Mouse (Mus musculus) forebrain, embryonic 15.5 days (tissue): ENCODE measurements around the gene Csrp3. TPM values are rescaled to one million over a fixed set of nuclear protein-coding genes. Genes with fewer than 3 reads are reported as not detected.

Experiments
- ATAC-seq: fragments of 200-750 bp; cut with Nextera tagmentation; replicated peaks from 2 replicates; pipeline ENCODE4 v1.8.0; 2017; ENCODE audit warnings: mild to moderate bottlenecking, moderate TSS enrichment, moderate library complexity
- H3K27ac ChIP-seq: fragments of 300-500 bp; sonication (generic); replicated peaks from 2 replicates; pipeline ENCODE4 v1.5.1; 2015; ENCODE audit warnings: mild to moderate bottlenecking, inconsistent platforms
- H3K27me3 ChIP-seq: fragments of 300-500 bp; sonication (generic); 2 replicates; pipeline ENCODE4 v1.6.1; 2015; ENCODE audit warnings: inconsistent platforms
- H3K36me3 ChIP-seq: fragments of 300-500 bp; sonication (generic); 2 replicates; pipeline ENCODE4 v1.6.1; 2015; ENCODE audit warnings: mild to moderate bottlenecking, inconsistent platforms
- H3K4me1 ChIP-seq: fragments of 300-500 bp; sonication (generic); 2 replicates; pipeline ENCODE4 v1.6.1; 2015; ENCODE audit warnings: inconsistent platforms
- H3K4me2 ChIP-seq: fragments of 300-500 bp; sonication (generic); replicated peaks from 2 replicates; pipeline ENCODE4 v1.6.1; 2015; ENCODE audit warnings: mild to moderate bottlenecking, inconsistent platforms
- H3K4me3 ChIP-seq: fragments of 300-500 bp; sonication (generic); 2 replicates; pipeline ENCODE4 v1.5.1; 2015; ENCODE audit warnings: mild to moderate bottlenecking, inconsistent platforms
- H3K9ac ChIP-seq: fragments of 300-500 bp; sonication (generic); replicated peaks from 2 replicates; pipeline ENCODE4 v1.6.1; 2015; ENCODE audit warnings: mild to moderate bottlenecking, inconsistent platforms
- H3K9me3 ChIP-seq: fragments of 300-500 bp; sonication (generic); 2 replicates; pipeline ENCODE4 v1.6.1; 2016; ENCODE audit warnings: inconsistent platforms
- WGBS: fragments of 180-500 bp; shearing (Covaris S2); methylation state at CpG from one replicate; pipeline ENCODE4 v1.1.7; 2015; ENCODE audit warnings: mixed read lengths; 5-methylcytosine and 5-hydroxymethylcytosine counted together
- polyA plus RNA-seq: library from polyadenylated mRNA; unstranded; fragments of >200 nt; fragmentation: Nextera tagmentation; extraction: Ambion mirVana; gene quantifications from 2 replicates; pipeline ENCODE4 v1.2.1, GENCODE M21; 2015

The Csrp3 gene
- polyA plus RNA-seq, 1 experiment from 2014 or later, result 0.20 TPM

GRCm38 (mm10) chr7:48881486-48881885, 33.7 kb upstream of the Csrp3 start, which contains the start of gene E2f8:
Gene E2f8 (minus strand): TSS chr7:48881596.
- H3K36me3 ChIP-seq, result no peaks in the 10 kb centered on the region
- peak within 1 kb of the TSS; percentile 100 for H3K4me2 ChIP-seq
- H3K4me1 ChIP-seq, result peaks cover 21% of the 10 kb centered on the region
- H3K9ac ChIP-seq, result peak within 1 kb of the TSS; percentile 55
- ATAC-seq, result peak; percentile 79
- no peaks in the 10 kb centered on the region for H3K9me3 ChIP-seq
- H3K27me3 ChIP-seq, result peaks cover 31% of the 10 kb centered on the region
- peak within 1 kb of the TSS; percentile 74 for H3K4me3 ChIP-seq
- under 1% methylated on average over 41 of the region's 41 CpGs for WGBS
- peak within 1 kb of the TSS; percentile 57 for H3K27ac ChIP-seq

DNA sequence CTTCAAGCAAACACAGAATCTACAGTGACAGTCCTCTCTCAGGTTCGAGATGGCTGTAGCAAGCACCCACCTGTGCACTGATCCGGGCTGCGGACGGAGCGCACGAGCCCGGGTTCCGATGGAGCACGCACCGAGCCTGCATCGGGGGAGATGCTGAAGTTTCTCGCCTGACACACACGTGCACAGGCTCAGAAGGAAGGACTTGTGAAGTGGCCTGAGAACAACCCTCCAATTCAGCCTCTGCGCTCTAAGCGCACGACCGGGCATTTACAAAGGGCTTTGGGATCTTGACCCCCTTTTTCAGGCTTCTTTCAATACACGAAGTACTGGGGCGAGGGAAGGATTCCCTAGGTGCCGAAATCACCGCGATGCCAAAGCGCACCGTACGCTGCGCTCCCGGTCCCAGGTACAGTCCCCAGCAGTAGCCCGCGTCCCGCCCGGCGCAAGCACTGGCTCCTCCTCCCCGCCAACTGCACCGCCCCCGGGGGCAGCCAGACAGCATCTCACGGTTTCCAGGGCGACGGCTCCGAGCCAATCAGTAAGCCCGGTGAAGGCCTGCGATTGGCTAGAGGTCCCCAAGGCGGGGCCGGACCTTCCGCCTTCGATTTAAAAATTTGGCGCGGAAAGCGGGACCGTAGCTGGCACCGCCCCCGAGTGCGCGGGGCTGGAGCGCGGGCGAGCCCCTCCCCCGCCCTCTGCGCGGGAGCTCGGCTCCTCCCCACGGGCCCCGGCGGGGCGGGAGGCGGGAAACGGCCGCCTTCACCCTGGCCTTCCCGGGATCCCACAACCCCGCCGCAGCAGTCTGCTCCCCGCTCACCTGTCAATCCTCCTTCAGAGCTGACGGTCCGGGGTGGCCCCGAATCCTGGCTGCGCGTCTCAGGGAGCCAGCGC, 33.0 kb upstream of the Csrp3 start:
- peaks cover 31% of the 10 kb centered on the region for H3K27me3 ChIP-seq
- peak overlapping the region; percentile 100 for H3K4me2 ChIP-seq
- H3K9ac ChIP-seq, result peak overlapping the region; percentile 55
- peak; percentile 98 for ATAC-seq
- WGBS, result under 1% methylated on average over 76 of the region's 77 CpGs
- no peaks in the 10 kb centered on the region for H3K36me3 ChIP-seq
- peak overlapping the region; percentile 57 for H3K27ac ChIP-seq
- H3K4me3 ChIP-seq, result peak overlapping the region; percentile 74
- H3K9me3 ChIP-seq, result no peaks in the 10 kb centered on the region
- H3K4me1 ChIP-seq, result peaks cover 21% of the 10 kb centered on the region

- Histone ChIP-seq H3K4me1 (peaks cover 21% of the 10 kb centered on the region), H3K27me3 (peaks cover 23% of the 10 kb centered on the region; the same call in 1 of the 2 replicates), H3K27ac (no peak overlapping the region), H3K36me3 (no peaks in the 10 kb centered on the region), H3K4me3 (peak overlapping the region; percentile 27), H3K9me3 (no peaks in the 10 kb centered on the region), H3K9ac (no peak overlapping the region), H3K4me2 (peak overlapping the region; percentile 34)
- WGBS, result 34% methylated on average over 3 of the region's 3 CpGs
- no peak for ATAC-seq
These were observed 31.7 kb upstream of the Csrp3 start for GRCm38 (mm10) chr7:48879574-48879973.

DNA sequence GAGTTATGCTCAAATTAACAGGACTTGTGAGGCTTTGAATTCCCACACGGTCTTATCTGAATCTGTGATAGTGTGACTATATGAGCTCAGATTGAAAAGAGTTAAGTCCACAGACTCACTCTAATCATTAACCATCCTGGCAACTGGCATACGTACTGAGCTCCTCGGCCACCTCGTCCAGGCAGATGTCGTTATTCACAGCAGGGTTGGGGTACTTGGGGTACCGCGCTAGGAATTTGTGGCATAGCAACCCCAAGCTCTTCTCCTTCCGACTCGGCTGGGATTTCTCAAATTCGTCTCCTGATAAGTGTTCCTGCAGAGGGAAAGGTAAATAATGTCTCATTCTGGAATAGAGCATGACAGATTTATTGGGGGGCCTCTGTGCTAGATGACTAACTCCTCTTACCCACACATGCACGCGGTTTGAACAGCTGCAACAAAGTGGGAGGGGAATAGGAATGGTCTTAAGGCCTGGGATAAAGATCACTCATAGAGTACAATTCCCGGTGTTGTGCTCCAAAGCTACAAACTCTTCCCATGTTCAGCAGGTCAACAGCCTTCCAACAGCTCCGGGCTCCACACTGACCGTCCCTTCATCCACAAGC, 30.1 kb upstream of the Csrp3 start:
- H3K4me3 ChIP-seq, result no peak overlapping the region
- no peak overlapping the region for H3K9ac ChIP-seq
- WGBS, result 86% methylated on average over 15 of the region's 15 CpGs
- H3K4me1 ChIP-seq, result peaks cover 24% of the 10 kb centered on the region
- no peaks in the 10 kb centered on the region for H3K9me3 ChIP-seq
- H3K27ac ChIP-seq, result no peak overlapping the region
- no peak overlapping the region for H3K4me2 ChIP-seq
- ATAC-seq, result no peak
- peaks cover 11% of the 10 kb centered on the region; the same call in 1 of the 2 replicates for H3K27me3 ChIP-seq
- no peaks in the 10 kb centered on the region for H3K36me3 ChIP-seq

DNA sequence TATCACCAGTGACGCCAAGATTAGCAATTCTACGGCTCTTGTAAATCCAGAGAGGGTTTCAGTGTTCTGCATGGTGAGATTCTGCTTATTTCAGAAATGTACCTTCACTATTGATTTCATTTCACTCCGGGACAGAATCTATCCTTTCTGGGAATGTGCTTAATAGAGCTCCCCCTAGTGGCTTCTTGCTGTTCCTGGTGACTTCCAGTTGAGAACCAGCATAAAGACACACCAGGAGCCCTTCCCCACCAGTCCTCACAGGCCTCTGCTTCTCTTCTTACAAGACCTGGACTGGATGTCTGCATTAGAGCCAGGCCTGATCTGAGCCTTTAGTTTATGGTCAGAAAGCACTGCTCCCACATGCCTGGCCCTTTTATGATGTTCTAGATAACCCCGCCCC, 28.7 kb upstream of the Csrp3 start:
- Histone ChIP-seq H3K9ac (no peak overlapping the region), H3K9me3 (no peaks in the 10 kb centered on the region), H3K4me1 (peaks cover 15% of the 10 kb centered on the region), H3K27me3 (no peaks in the 10 kb centered on the region), H3K4me3 (no peak overlapping the region), H3K27ac (no peak overlapping the region), H3K36me3 (no peaks in the 10 kb centered on the region), H3K4me2 (no peak overlapping the region)
- no peak for ATAC-seq
- WGBS, result 68% methylated on average over 4 of the region's 4 CpGs

GRCm38 (mm10) chr7:48875096-48875495, 27.3 kb upstream of the Csrp3 start:
- Histone ChIP-seq H3K27me3 (no peaks in the 10 kb centered on the region), H3K4me1 (peaks cover 7% of the 10 kb centered on the region; the same call in 1 of the 2 replicates), H3K4me3 (no peak overlapping the region), H3K9ac (no peak overlapping the region), H3K27ac (no peak overlapping the region), H3K4me2 (no peak overlapping the region), H3K9me3 (no peaks in the 10 kb centered on the region), H3K36me3 (no peaks in the 10 kb centered on the region)
- ATAC-seq, result no peak
- 84% methylated on average over 14 of the region's 14 CpGs for WGBS

- Histone ChIP-seq H3K9ac (no peak overlapping the region), H3K27me3 (no peaks in the 10 kb centered on the region), H3K36me3 (0 out of 2 replicates have a peak, but pooled peaks cover 3% of the 10 kb centered on the region), H3K4me1 (0 out of 2 replicates have a peak, but pooled peaks cover 3% of the 10 kb centered on the region), H3K4me2 (no peak overlapping the region), H3K9me3 (no peaks in the 10 kb centered on the region), H3K4me3 (no peak overlapping the region), H3K27ac (no peak overlapping the region)
- 93% methylated on average over 11 of the region's 11 CpGs for WGBS
- no peak for ATAC-seq
These were observed 23.5 kb upstream of the Csrp3 start for GRCm38 (mm10) chr7:48871292-48871691.

DNA sequence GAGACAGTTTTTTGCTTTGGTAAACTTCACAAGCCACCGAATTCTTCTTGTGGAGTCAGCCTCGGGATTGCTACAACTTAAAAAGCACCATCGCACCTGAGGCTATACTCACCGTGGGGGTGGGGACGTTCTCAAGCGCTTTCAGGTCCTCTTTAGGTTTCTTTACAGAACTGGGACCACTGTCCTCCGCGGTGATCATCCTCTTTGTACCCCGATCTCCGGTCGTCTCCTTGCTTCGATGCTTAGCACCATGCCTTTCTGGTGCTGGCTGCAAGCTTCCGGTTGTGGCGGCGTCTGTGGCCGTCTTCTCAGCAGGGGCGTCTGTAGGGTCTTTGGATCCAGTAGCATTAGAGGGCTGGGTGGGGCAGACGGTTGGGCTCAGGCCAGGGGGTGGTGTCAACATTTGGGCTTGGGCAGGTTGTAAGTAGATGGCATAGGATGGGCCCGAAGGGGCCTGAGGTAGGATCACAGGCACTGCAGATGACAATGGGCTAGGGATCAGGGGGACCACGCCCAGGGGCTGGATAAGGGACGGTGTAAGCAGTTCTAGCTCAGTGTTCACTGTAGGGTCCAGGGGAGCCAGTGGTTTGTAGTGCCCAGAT, 22.8 kb upstream of the Csrp3 start:
- Histone ChIP-seq H3K36me3 (0 out of 2 replicates have a peak, but pooled peaks cover 3% of the 10 kb centered on the region), H3K27me3 (no peaks in the 10 kb centered on the region), H3K4me3 (no peak overlapping the region), H3K4me2 (no peak overlapping the region), H3K4me1 (0 out of 2 replicates have a peak, but pooled peaks cover 3% of the 10 kb centered on the region), H3K9ac (no peak overlapping the region), H3K27ac (no peak overlapping the region), H3K9me3 (no peaks in the 10 kb centered on the region)
- ATAC-seq, result no peak
- 94% methylated on average over 21 of the region's 21 CpGs for WGBS

DNA sequence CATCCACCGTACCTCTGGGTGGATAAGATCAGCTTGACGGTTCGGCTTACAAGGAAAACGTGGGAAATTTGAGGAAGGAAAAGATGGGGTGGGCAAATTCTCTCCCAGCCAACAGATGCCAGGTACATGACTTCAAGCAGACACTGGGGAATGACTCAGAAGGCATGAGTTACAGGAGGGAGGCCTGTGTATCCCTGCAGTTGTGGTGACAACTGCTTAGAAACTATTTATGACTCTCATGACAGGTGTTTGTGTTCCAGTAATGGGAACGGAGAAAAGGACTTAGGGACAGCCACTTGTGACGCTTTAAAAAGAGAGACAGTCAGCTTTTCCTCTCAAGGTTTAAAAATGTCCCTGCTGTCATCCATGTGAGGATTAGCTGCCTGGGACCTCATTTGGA, 22.3 kb upstream of the Csrp3 start:
- no peak for ATAC-seq
- Histone ChIP-seq H3K27me3 (no peaks in the 10 kb centered on the region), H3K4me3 (no peak overlapping the region), H3K4me1 (0 out of 2 replicates have a peak, but pooled peaks cover 3% of the 10 kb centered on the region), H3K4me2 (no peak overlapping the region), H3K27ac (no peak overlapping the region), H3K9me3 (no peaks in the 10 kb centered on the region), H3K36me3 (0 out of 2 replicates have a peak, but pooled peaks cover 3% of the 10 kb centered on the region), H3K9ac (no peak overlapping the region)
- WGBS, result 91% methylated on average over 6 of the region's 6 CpGs

DNA sequence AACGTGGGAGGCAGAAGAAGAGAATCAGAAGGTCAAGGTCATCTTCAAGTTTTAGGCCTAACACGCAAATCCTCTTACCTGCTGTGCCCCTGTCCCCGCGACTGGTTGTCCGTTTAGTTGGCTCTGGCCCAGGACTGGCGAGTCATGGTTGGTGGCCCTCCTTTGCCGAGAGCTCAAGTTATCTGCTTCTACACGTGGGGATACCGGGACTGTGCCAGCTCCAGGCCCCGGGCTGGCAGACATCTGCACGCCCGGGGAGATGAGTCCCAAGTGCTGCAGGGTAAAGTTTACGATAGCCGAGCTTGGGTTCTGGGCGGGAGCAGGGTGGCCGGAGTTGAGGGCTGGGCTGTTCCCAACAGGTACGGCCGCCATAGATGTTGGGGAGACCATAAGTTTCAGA, 19.7 kb upstream of the Csrp3 start:
- no peak for ATAC-seq
- H3K4me1 ChIP-seq, result no peaks in the 10 kb centered on the region
- 94% methylated on average over 18 of the region's 18 CpGs for WGBS
- no peak overlapping the region for H3K4me3 ChIP-seq
- no peak overlapping the region for H3K4me2 ChIP-seq
- H3K36me3 ChIP-seq, result 0 out of 2 replicates have a peak, but pooled peaks cover 3% of the 10 kb centered on the region
- no peaks in the 10 kb centered on the region for H3K27me3 ChIP-seq
- no peak overlapping the region for H3K9ac ChIP-seq
- H3K27ac ChIP-seq, result no peak overlapping the region
- H3K9me3 ChIP-seq, result no peaks in the 10 kb centered on the region

- no peaks in the 10 kb centered on the region for H3K27me3 ChIP-seq
- no peak overlapping the region for H3K4me3 ChIP-seq
- H3K9ac ChIP-seq, result no peak overlapping the region
- H3K4me2 ChIP-seq, result no peak overlapping the region
- WGBS, result 91% methylated on average over 9 of the region's 9 CpGs
- H3K4me1 ChIP-seq, result no peaks in the 10 kb centered on the region
- ATAC-seq, result no peak
- H3K27ac ChIP-seq, result no peak overlapping the region
- H3K9me3 ChIP-seq, result no peaks in the 10 kb centered on the region
- H3K36me3 ChIP-seq, result 0 out of 2 replicates have a peak, but pooled peaks cover 3% of the 10 kb centered on the region
These were observed 17.0 kb upstream of the Csrp3 start for GRCm38 (mm10) chr7:48864671-48865458.
